Mouse (Mus musculus): ENCODE data around the gene Slc12a5.
A peak's percentile ranks its signal among the peaks of the same experiment; 100 is the strongest.

Gene Slc12a5

DNA sequence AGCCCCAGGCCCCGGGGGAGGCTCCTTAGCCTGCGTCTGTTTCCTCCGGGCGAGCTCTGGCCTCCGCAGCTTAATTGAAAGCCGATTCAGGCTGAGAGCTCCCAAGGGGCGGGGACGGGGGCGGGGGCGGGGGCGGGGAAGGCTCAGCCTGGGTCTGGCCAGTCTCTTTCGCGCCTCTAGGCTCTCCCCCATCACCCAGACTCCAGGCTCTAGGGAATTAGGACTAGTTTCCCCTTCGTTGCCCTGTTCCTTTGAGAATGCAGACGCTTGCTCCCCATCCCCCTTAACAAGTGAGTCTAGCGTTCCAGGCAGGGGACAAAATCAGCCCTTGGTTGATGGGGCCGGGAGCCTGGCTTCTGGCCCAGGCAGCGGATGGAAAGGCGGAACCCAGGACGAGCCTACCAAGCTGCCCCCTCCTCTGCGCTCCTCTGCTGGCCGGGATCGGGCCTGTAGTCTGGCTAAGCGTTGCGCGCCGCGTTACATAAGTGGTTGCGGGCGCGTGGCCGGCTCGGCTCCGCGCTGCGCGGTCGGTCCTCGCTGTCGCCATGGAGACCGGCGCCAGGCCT lies 10.1 kb downstream of the Slc12a5 start:
- ATAC-seq (ENCODE audit: insufficient number of reproducible peaks, low FRiP score, low TSS enrichment) = peak; percentile 49; the same call in 1 of the 2 replicates

- ATAC-seq (ENCODE audit: insufficient number of reproducible peaks, low FRiP score, low TSS enrichment) = no peak
These were observed 12.0 kb downstream of the Slc12a5 start for GRCm38 (mm10) chr2:164972646-164973045.

- no peak for ATAC-seq (ENCODE audit: insufficient number of reproducible peaks, low FRiP score, low TSS enrichment)
These were observed 15.0 kb downstream of the Slc12a5 start for GRCm38 (mm10) chr2:164975611-164976010.

DNA sequence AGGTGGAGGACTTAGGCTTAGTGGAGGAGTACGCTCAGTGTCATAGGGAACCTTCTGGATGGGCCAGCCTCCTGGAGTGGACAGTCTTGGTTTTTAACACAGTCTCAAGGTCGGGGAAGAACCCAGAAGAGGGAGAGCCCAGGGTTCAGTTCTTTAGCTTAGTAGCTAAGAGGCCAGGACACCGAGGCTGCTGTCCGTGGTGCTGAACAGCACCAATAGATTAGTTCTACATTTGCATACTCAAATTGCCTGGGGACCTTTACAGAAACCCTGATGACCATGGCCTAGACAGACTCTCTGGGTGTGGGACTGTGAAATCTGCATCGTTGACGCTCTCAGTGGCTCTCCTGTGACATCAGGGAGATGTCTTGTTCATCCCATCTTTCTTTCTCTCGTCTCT lies 19.1 kb downstream of the Slc12a5 start:
- no peak for ATAC-seq (ENCODE audit: insufficient number of reproducible peaks, low FRiP score, low TSS enrichment)

DNA sequence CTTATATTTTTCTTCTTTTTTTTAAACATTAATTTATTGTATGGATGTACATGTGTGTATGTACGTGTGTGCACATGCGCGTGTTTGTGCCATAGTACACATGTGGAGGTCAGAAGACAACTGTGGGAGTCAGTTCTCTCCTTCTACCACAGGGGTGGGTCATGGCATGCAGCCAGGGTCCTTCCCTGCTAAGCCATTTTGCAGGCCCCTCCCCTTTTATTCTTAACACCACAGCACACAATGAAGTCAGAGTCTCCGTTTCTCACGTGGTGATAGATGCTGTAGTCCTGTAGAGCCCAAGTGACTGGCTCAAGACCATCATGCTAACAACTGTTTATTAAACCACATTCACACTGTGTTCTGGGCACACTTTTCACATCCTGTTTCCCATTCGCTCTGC lies 25.4 kb downstream of the Slc12a5 start:
- no peak for ATAC-seq (ENCODE audit: insufficient number of reproducible peaks, low FRiP score, low TSS enrichment)

DNA sequence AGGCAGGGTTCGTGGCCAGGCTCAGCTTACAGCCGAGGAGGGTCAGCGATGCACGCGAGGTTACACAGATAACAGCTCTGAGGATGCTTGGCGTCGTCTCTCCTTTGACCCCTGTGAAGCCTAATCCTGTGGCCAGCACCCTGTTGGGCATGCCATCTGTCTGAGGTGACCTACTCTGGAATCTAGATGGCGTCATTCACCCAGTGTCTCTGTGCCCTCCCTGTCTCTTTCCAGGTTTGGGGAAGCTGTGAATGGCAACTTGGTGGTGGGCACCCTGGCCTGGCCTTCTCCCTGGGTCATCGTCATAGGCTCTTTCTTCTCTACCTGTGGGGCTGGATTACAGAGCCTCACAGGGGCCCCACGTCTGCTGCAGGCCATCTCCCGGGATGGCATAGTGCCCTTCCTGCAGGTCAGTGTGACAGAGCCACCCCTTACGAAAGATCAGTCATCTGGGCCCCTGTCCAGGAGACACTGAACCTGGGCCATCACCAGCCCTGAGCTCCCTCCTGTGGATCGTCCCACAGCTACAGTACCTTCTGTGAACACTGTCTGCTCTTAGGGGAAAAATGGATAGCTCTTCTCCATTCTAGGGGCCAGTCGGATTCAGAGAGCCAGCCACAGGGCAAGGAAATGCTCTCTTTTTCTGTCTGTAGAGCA lies 25.9 kb downstream of the Slc12a5 start:
- ATAC-seq (ENCODE audit: insufficient number of reproducible peaks, low FRiP score, low TSS enrichment) = peak; percentile 78

GRCm38 (mm10) chr2:164988777-164989176 lies 28.2 kb downstream of the Slc12a5 start:
- no peak for ATAC-seq (ENCODE audit: insufficient number of reproducible peaks, low FRiP score, low TSS enrichment)

DNA sequence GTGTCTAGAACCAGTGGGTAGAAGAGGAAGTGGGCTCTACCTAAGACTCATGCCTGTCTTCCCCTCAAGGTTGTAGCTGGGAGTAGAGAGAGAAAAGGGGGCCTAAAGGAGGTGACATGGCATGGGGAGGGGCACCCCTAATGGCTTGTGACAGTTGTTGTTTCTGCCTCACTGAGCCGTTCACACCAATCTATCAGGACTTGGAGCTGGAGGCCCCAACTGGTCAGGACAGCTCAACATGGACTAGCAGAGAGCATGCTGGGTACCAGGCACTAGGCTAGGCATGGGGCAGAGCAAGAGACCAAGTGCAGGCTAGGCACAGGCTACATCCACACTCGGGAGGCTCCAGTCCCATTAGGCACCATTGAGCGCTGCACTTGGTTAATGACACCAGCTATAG lies 30.5 kb downstream of the Slc12a5 start:
- no peak for ATAC-seq (ENCODE audit: insufficient number of reproducible peaks, low FRiP score, low TSS enrichment)

DNA sequence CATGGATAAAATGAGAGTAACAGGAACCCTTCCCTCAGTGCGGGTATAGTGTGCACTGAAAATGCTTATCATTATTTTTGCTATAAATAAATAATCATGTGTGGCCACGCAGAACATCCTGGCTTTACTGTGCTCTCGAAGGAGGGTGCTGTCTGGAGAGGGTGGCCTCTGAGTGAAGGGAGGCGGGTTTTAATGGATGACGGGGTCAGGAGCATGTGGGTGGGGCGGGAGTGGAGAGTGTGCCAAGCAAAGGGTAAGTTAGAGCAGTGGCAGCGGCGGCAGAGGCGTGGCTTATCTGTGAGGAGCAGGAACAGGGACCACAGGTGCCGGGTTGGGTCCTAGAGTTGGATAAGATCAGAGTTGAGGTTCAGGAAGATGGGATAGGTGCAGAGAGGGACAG lies 31.2 kb downstream of the Slc12a5 start:
- no peak for ATAC-seq (ENCODE audit: insufficient number of reproducible peaks, low FRiP score, low TSS enrichment)

GRCm38 (mm10) chr2:164994156-164994555 lies 33.6 kb downstream of the Slc12a5 start:
- peak; percentile 65; the same call in 1 of the 2 replicates for ATAC-seq (ENCODE audit: insufficient number of reproducible peaks, low FRiP score, low TSS enrichment)

DNA sequence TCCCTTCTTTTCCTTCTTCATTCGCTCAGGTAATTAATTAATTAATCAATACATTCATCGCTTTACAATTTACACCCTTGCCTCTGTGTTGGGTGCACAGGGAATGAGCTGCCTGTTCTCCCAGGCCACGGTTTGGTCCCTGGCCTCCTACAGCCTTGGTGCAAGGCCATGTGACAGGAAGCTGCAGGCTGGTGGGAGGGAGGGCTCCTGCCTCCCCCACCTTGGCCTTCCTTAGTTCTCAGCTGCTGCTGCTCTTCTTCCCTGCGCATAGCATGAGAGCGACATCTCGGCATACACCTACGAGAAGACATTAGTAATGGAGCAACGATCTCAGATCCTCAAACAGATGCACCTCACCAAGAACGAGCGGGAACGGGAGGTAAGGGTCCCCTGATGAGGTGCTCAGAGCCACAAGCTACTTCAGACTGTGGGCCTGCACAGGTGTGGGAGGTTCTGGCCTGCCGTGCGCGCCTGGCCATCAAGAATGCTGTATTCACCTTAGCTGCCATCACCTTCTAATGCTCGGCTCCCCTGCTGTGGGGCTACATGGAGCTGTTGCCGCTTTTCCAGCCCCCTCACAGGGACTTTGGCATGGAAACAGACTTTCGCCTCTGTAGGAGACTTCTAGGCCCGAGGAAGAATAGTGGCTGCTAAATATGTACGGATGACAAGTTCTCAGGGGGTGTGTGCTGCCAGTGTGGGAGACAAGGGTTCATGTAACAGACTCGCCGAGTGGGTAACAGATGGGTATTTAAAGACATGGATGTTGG lies 34.2 kb downstream of the Slc12a5 start:
- ATAC-seq (ENCODE audit: insufficient number of reproducible peaks, low FRiP score, low TSS enrichment) = no peak

DNA sequence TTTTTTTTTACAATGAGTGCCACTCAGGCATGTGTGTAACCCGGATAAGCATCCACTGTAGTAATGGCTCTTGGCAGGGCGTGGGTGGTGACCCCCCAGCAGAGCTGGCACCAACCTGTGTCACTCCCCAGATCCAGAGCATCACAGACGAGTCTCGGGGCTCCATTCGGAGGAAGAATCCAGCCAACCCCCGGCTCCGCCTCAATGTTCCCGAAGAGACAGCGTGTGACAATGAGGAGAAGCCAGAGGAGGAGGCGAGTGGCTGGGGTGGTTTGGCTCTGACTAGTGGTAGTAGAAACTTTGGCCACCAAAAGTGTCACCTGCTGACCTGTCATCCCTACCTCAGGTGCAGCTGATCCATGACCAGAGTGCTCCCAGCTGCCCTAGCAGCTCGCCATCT lies 35.4 kb downstream of the Slc12a5 start:
- ATAC-seq (ENCODE audit: insufficient number of reproducible peaks, low FRiP score, low TSS enrichment) = no peak

GRCm38 (mm10) chr2:164996848-164997720 lies 36.5 kb downstream of the Slc12a5 start:
- no peak for ATAC-seq (ENCODE audit: insufficient number of reproducible peaks, low FRiP score, low TSS enrichment)

GRCm38 (mm10) chr2:164997721-164998428 lies 37.3 kb downstream of the Slc12a5 start:
- ATAC-seq (ENCODE audit: insufficient number of reproducible peaks, low FRiP score, low TSS enrichment) = no peak

- no peak for ATAC-seq (ENCODE audit: insufficient number of reproducible peaks, low FRiP score, low TSS enrichment)
These were observed 41.4 kb downstream of the Slc12a5 start for GRCm38 (mm10) chr2:165001958-165002357.

GRCm38 (mm10) chr2:165003108-165003507 lies 42.5 kb downstream of the Slc12a5 start:
- ATAC-seq (ENCODE audit: insufficient number of reproducible peaks, low FRiP score, low TSS enrichment) = no peak

DNA sequence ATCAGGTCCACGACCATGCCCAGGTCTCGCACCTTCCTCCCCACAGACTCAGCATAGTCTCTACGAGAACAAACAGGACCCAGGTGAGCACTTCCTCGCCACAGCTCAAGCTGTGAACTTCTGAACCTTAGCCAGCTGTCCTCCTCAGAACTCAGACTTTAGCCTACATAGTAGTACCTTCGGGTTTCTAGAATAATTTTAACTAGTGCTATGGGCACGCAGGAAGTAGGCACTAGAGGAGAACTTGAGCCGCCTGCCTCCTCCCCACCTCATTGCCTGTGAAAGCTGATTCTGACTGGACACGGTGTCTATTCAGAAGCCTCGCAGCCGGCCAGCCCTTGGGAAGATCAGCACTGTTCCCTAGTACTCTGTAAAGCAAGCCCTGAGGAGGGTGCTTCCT lies 43.6 kb downstream of the Slc12a5 start:
- no peak for ATAC-seq (ENCODE audit: insufficient number of reproducible peaks, low FRiP score, low TSS enrichment)

- no peak for ATAC-seq (ENCODE audit: insufficient number of reproducible peaks, low FRiP score, low TSS enrichment)
These were observed 46.2 kb downstream of the Slc12a5 start for GRCm38 (mm10) chr2:165006813-165007212.

- no peak for ATAC-seq (ENCODE audit: insufficient number of reproducible peaks, low FRiP score, low TSS enrichment)
These were observed 47.4 kb downstream of the Slc12a5 start for GRCm38 (mm10) chr2:165007986-165008385.

GRCm38 (mm10) chr2:165009161-165009560 lies 48.6 kb downstream of the Slc12a5 start:
- ATAC-seq (ENCODE audit: insufficient number of reproducible peaks, low FRiP score, low TSS enrichment) = no peak

Measured in cerebellum, adult (tissue).